ENCODE assay signal across 27 mouse cellular contexts in genomic region chr13:119358696-119359095, GRCm38 (mm10).
"Had no signal": no experiment of that assay in that cellular context is flagged by ENCODE, and none has a peak within 500 bp of the region (broad histone marks: within the 10 kb centered on the region; RNA-seq: fewer than 3 reads in every experiment).

No protein-coding gene starts in this region.

- ATAC-seq: hindbrain, embryonic 16.5 days; intestine, embryonic 16.5 days; liver, embryonic 12.5 days had no signal

- H3K4me3 ChIP-seq: gastrocnemius, adult 2 months; heart, embryonic 10.5 days; heart, embryonic 12.5 days; hindbrain, embryonic 10.5 days; hindbrain, embryonic 12.5 days; kidney, embryonic 15.5 days; layer of hippocampus, adult 2 months; limb, embryonic 13.5 days; limb, embryonic 15.5 days; liver, embryonic 12.5 days had no signal

- DNase-seq: gastrocnemius, adult 2 months; gastrocnemius, postnatal 10 days; gastrocnemius, postnatal 25 days; heart, adult 18-20 months; heart, postnatal 10 days; heart, postnatal 4 days; kidney, adult 11 months; kidney, adult 2 months; kidney, adult 9 months; kidney, postnatal 14 days; kidney, postnatal 4 days; layer of hippocampus, postnatal 36 days; left cerebral cortex, postnatal 4 days had no signal

- H3K27me3 ChIP-seq: heart, embryonic 12.5 days; hindbrain, embryonic 12.5 days; kidney, embryonic 15.5 days; limb, embryonic 13.5 days; limb, embryonic 15.5 days; liver, embryonic 12.5 days had no signal

- H3K9ac ChIP-seq: heart, embryonic 12.5 days; hindbrain, embryonic 12.5 days; hindbrain, embryonic 14.5 days; kidney, embryonic 15.5 days; limb, embryonic 13.5 days; limb, embryonic 15.5 days; liver, embryonic 12.5 days; liver, embryonic 14.5 days had no signal

- H3K4me2 ChIP-seq: heart, embryonic 12.5 days; hindbrain, embryonic 12.5 days; hindbrain, embryonic 14.5 days; kidney, embryonic 15.5 days; limb, embryonic 13.5 days; limb, embryonic 15.5 days; liver, embryonic 12.5 days had no signal

- H3K4me1 ChIP-seq: heart, embryonic 10.5 days; heart, embryonic 12.5 days; hindbrain, embryonic 10.5 days; hindbrain, embryonic 12.5 days; kidney, embryonic 15.5 days; limb, embryonic 13.5 days; limb, embryonic 15.5 days; liver, embryonic 12.5 days had no signal

- H3K9me3 ChIP-seq: heart, embryonic 10.5 days; heart, embryonic 12.5 days; hindbrain, embryonic 10.5 days; hindbrain, embryonic 12.5 days; kidney, embryonic 15.5 days; limb, embryonic 13.5 days; limb, embryonic 15.5 days; liver, embryonic 12.5 days had no signal

- H3K27ac ChIP-seq: gastrocnemius, adult 2 months; heart, embryonic 10.5 days; hindbrain, embryonic 10.5 days; hindbrain, embryonic 12.5 days; hindbrain, embryonic 14.5 days; kidney, embryonic 15.5 days; kidney, postnatal 0 days; layer of hippocampus, adult 2 months; limb, embryonic 13.5 days; limb, embryonic 15.5 days; liver, embryonic 12.5 days; liver, embryonic 14.5 days had no signal
